ENCODE assay signal across 8 mouse cellular contexts in the genomic region with DNA sequence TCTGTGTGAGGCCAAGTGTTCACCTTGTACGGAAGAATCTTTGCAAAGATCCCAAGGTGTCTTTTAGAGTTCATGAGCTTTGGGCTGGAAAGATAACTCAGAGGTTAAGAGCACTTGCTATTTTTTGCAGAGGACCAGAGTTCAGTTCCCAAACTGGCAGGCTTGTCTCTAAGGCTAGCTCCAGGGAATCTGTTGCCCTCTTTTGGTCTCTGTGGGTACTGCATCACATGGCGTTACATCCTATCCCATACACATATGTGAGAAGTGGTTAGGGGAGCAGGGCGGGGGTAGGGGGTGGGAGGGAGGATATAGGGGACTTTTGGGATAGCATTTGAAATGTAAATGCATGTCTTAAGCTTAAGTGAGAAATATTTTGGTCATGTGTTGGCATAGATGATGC.
DNase-seq lines count a peak whose midpoint lies in the region; ATAC-seq and TF ChIP-seq lines count a peak whose summit lies in the region.

No protein-coding gene starts in this region.

- no peak for DNase-seq in gastrocnemius, adult 2 months
- DNase-seq in gastrocnemius, postnatal 10 days: no peak
- DNase-seq in thymus, postnatal 0 days (ENCODE audit: low spot score): peak; percentile 18
- DNase-seq in thymus, postnatal 10 days (ENCODE audit: low spot score in 2 of 2): no peak
- DNase-seq in fibroblast of lung, adult 2 months (ENCODE audit: low read depth): peak; percentile 19
- no peak for DNase-seq in layer of hippocampus, adult 8-10 months (ENCODE audit: low spot score in 2 of 2)

- no peak overlapping the region for H3K4me3 ChIP-seq in gastrocnemius, adult 2 months

- intact Hi-C loops in gastrocnemius, adult 2 months (cut with DNase I): loop anchor here (2.0 kb wide), 1 partner anchor 109 kb away; no protein-coding TSS in a partner anchor

- peak; percentile 84 for ATAC-seq in megakaryocyte-erythroid progenitor cell, adult 5-6 weeks (replicated peaks; ENCODE audit: low FRiP score, low TSS enrichment, poor library complexity, severe bottlenecking)
- no peak for ATAC-seq in activated CD4-positive, CD25-positive, alpha-beta regulatory T cell, adult 4 months

- TF ChIP-seq CTCF in gastrocnemius, adult 2 months (IDR thresholded peaks at IDR 0.05): peak; percentile 51

- no peak overlapping the region for H3K27ac ChIP-seq in gastrocnemius, adult 2 months

Comparison
In these comparisons a context has a peak if more than half of its experiments do, and no peak if none do; other contexts are left out.
1. DNase-seq: peak in thymus, postnatal 0 days (single experiment) and fibroblast of lung, adult 2 months (single experiment); none in gastrocnemius, adult 2 months (single experiment), gastrocnemius, postnatal 10 days (single experiment), thymus, postnatal 10 days (0 of 2) and layer of hippocampus, adult 8-10 months (0 of 2).